Mouse (Mus musculus): ENCODE data around the gene Zbtb7b.

- no peak for TF ChIP-seq POLR2A (IDR thresholded peaks at IDR 0.05; ENCODE audit: control insufficient read depth, extremely low read depth, insufficient read depth, low read length, poor library complexity)
- TF ChIP-seq CTCF (IDR thresholded peaks at IDR 0.05; ENCODE audit: borderline replicate concordance, control insufficient read depth, extremely low read depth, insufficient read depth, low read length, poor library complexity), result no peak
These were observed 5.5 kb downstream of the Zbtb7b start for GRCm38 (mm10) chr3:89388901-89389740.

Measured in thymus, adult 2 months (tissue).